Mouse (Mus musculus) neutrophil, adult 65 days (primary cell): ENCODE measurements around the gene Dnpep. TPM values are rescaled to one million over a fixed set of nuclear protein-coding genes. Genes with fewer than 3 reads are reported as not detected.

ENCODE experiments used
- total RNA-seq: library from RNA; stranded (reverse); gene quantifications from 2 replicates; pipeline ENCODE4 v1.2.4, GENCODE M21; 2023

Gene Dnpep
- total RNA-seq: 22.2 and 23.2 TPM in 2 replicates

GRCm38 (mm10) chr1:75317241-75318201 lies at the start of gene Dnpep:
Dnpep (minus strand) TSS chr1:75317990.

GRCm38 (mm10) chr1:75360112-75361031 lies 42.6 kb upstream of the Dnpep start, which contains the start of gene Des:
Des (plus strand) TSS chr1:75360329.

GRCm38 (mm10) chr1:75278228-75278627 lies 39.6 kb downstream of the Dnpep start, which contains the start of gene Resp18:
Resp18 (minus strand) TSS chr1:75278415.

GRCm38 (mm10) chr1:75264091-75264880 lies 53.5 kb downstream of the Dnpep start, which contains the start of gene Ptprn:
Ptprn (minus strand) TSS chr1:75264502.

Other genes with a start within 250 kb of the Dnpep start
- gene Nhej1, start 192.8 kb downstream of the Dnpep start, total RNA-seq: 7.6 and 8.1 TPM in 2 replicates
- 0.66 and 1.6 TPM in 2 replicates for gene Slc23a3, start 184.1 kb downstream of the Dnpep start, total RNA-seq
- gene Cnppd1, start 175.3 kb downstream of the Dnpep start, total RNA-seq: 93.3 and 112 TPM in 2 replicates
- gene Retreg2, start 175.2 kb downstream of the Dnpep start, total RNA-seq: 56.2 and 75.7 TPM in 2 replicates
- 49.3 and 60.3 TPM in 2 replicates for gene Zfand2b, start 149.3 kb downstream of the Dnpep start, total RNA-seq
- gene Abcb6, start 137.6 kb downstream of the Dnpep start, total RNA-seq: 3.5 and 3.7 TPM in 2 replicates
- 13.6 and 14.8 TPM in 2 replicates for gene Ankzf1, start 125.8 kb downstream of the Dnpep start, total RNA-seq
- 83.0 and 94.0 TPM in 2 replicates for gene Atg9a, start 125.8 kb downstream of the Dnpep start, total RNA-seq
- gene Glb1l, start 107.2 kb downstream of the Dnpep start, total RNA-seq: 15.8 and 23.2 TPM in 2 replicates
- gene Stk16, start 107.2 kb downstream of the Dnpep start, total RNA-seq: 115 and 135 TPM in 2 replicates
- gene Tuba4a, start 98.1 kb downstream of the Dnpep start, total RNA-seq: 402 and 434 TPM in 2 replicates
- not detected in 2 replicates for gene A630095N17Rik, start 85.9 kb downstream of the Dnpep start, total RNA-seq
- gene Dnajb2, start 81.6 kb downstream of the Dnpep start, total RNA-seq: 8.1 and 8.6 TPM in 2 replicates
- not detected in 2 replicates for gene Ptprn, start 53.5 kb downstream of the Dnpep start, total RNA-seq
- not detected in 2 replicates for gene Resp18, start 39.6 kb downstream of the Dnpep start, total RNA-seq
- gene Des, start 42.3 kb upstream of the Dnpep start, total RNA-seq: not detected in 2 replicates
- gene Speg, start 57.3 kb upstream of the Dnpep start, total RNA-seq: 0.54 TPM in 1 of 2 replicates, not detected in the other
- 31.5 and 33.7 TPM in 2 replicates for gene Gmppa, start 117.9 kb upstream of the Dnpep start, total RNA-seq
- not detected in 2 replicates for gene Asic4, start 132.4 kb upstream of the Dnpep start, total RNA-seq
- 0.43 and 1.5 TPM in 2 replicates for gene Chpf, start 161.3 kb upstream of the Dnpep start, total RNA-seq
- gene Tmem198, start 161.5 kb upstream of the Dnpep start, total RNA-seq: not detected in 2 replicates
- not detected in 2 replicates for gene Obsl1, start 188.5 kb upstream of the Dnpep start, total RNA-seq
- gene Inha, start 189.1 kb upstream of the Dnpep start, total RNA-seq: not detected in 2 replicates
- gene Stk11ip, start 203.5 kb upstream of the Dnpep start, total RNA-seq: 76.1 and 103 TPM in 2 replicates
- 0.38 TPM in 1 of 2 replicates, not detected in the other for gene Slc4a3, start 228.3 kb upstream of the Dnpep start, total RNA-seq